24 mouse cellular contexts compared by ENCODE assay signal in the genomic region with DNA sequence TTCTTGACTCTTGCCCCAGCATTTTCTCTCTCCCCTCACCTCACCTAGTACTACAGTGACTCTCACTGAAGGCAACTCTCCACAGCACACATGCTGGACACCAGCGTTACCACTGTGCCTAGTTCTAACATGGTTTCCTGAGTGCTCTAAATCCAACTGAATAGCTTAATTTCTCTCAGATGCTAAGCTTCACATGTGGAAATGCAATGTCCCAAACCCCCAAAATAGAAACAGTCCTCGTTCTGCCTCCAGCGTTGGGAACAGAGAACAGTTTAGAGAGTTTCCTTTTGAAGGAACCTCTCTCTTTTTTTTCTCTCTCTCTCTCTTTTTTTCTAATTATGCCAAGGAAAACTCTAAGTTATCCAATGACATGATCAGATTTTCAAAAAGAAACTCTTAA. TPM values are rescaled to one million over a fixed set of nuclear protein-coding genes. Genes with fewer than 3 reads are reported as not detected.
A peak's percentile ranks its signal among the peaks of the same experiment; 100 is the strongest.
DNase-seq lines count a peak whose midpoint lies in the region; ATAC-seq and TF ChIP-seq lines count a peak whose summit lies in the region.
"Had no signal": no experiment of that assay in that cellular context is flagged by ENCODE, and none has a peak within 500 bp of the region (broad histone marks: within the 10 kb centered on the region; RNA-seq: fewer than 3 reads in every experiment).

No protein-coding gene starts in this region.

- H3K36me3 ChIP-seq in heart, adult 2 months (ENCODE audit: control insufficient read depth, insufficient read depth, low read length) = no peaks in the 10 kb centered on the region
- H3K36me3 ChIP-seq in kidney, embryonic 16.5 days (ENCODE audit: insufficient read depth, low read length) = peaks cover 2% of the 10 kb centered on the region; the same call in 1 of the 2 replicates
- no peaks in the 10 kb centered on the region for H3K36me3 ChIP-seq in kidney, embryonic 14.5 days (ENCODE audit: control insufficient read depth, insufficient read depth, low read length)
- H3K36me3 ChIP-seq in embryonic facial prominence, embryonic 13.5 days = no peaks in the 10 kb centered on the region
- no peaks in the 10 kb centered on the region for H3K36me3 ChIP-seq in limb, embryonic 15.5 days
- H3K36me3 ChIP-seq: heart, embryonic 15.5 days; liver, embryonic 15.5 days; lung, embryonic 15.5 days; midbrain, embryonic 15.5 days; neural tube, embryonic 15.5 days; stomach, embryonic 15.5 days had no signal

- no peak overlapping the region for H3K4me2 ChIP-seq in kidney, embryonic 16.5 days (replicated peaks; ENCODE audit: low read depth, low read length)
- no peak overlapping the region for H3K4me2 ChIP-seq in kidney, embryonic 14.5 days (replicated peaks; ENCODE audit: low read depth, low read length)
- no peak overlapping the region; the same call in 1 of the 2 replicates for H3K4me2 ChIP-seq in embryonic facial prominence, embryonic 13.5 days
- H3K4me2 ChIP-seq in limb, embryonic 15.5 days = no peak overlapping the region
- H3K4me2 ChIP-seq: heart, embryonic 15.5 days; hindbrain, embryonic 14.5 days; liver, embryonic 15.5 days; lung, embryonic 15.5 days; midbrain, embryonic 15.5 days; neural tube, embryonic 15.5 days; stomach, embryonic 15.5 days had no signal

- H3K27ac ChIP-seq in heart, adult 2 months = no peak overlapping the region
- H3K27ac ChIP-seq in kidney, embryonic 16.5 days (ENCODE audit: low read length) = peak overlapping the region; percentile 67; the same call in 1 of the 2 replicates
- no peak overlapping the region for H3K27ac ChIP-seq in kidney, embryonic 14.5 days (ENCODE audit: low read depth, low read length)
- peak overlapping the region; percentile 55 for H3K27ac ChIP-seq in embryonic facial prominence, embryonic 13.5 days
- H3K27ac ChIP-seq in limb, embryonic 15.5 days = 0 out of 2 replicates have a peak overlapping the region, but pooled peaks have one; percentile 3
- H3K27ac ChIP-seq: heart, embryonic 15.5 days; hindbrain, embryonic 14.5 days; liver, embryonic 15.5 days; lung, embryonic 15.5 days; midbrain, embryonic 10.5 days; midbrain, embryonic 15.5 days; neural tube, embryonic 15.5 days; stomach, embryonic 15.5 days had no signal

- no peaks in the 10 kb centered on the region for H3K4me1 ChIP-seq in heart, adult 2 months (ENCODE audit: control insufficient read depth, insufficient read depth, low read length)
- H3K4me1 ChIP-seq in kidney, embryonic 16.5 days (ENCODE audit: insufficient read depth, low read length) = peaks cover 35% of the 10 kb centered on the region
- H3K4me1 ChIP-seq in kidney, embryonic 14.5 days (ENCODE audit: control insufficient read depth, insufficient read depth, low read length) = peaks cover 15% of the 10 kb centered on the region
- peaks cover 31% of the 10 kb centered on the region for H3K4me1 ChIP-seq in embryonic facial prominence, embryonic 13.5 days
- peaks cover 7% of the 10 kb centered on the region for H3K4me1 ChIP-seq in limb, embryonic 15.5 days

- H3K9me3 ChIP-seq in kidney, embryonic 16.5 days (ENCODE audit: low read length) = no peaks in the 10 kb centered on the region
- H3K9me3 ChIP-seq in kidney, embryonic 14.5 days (ENCODE audit: control insufficient read depth, low read length) = no peaks in the 10 kb centered on the region
- H3K9me3 ChIP-seq in embryonic facial prominence, embryonic 13.5 days = no peaks in the 10 kb centered on the region
- no peaks in the 10 kb centered on the region for H3K9me3 ChIP-seq in limb, embryonic 15.5 days
- H3K9me3 ChIP-seq: heart, embryonic 15.5 days; liver, embryonic 15.5 days; lung, embryonic 15.5 days; midbrain, embryonic 10.5 days; midbrain, embryonic 15.5 days; neural tube, embryonic 15.5 days; stomach, embryonic 15.5 days had no signal

- no peaks in the 10 kb centered on the region for H3K27me3 ChIP-seq in heart, adult 2 months (ENCODE audit: control insufficient read depth, insufficient read depth, low read length)
- 0 out of 2 replicates have a peak, but pooled peaks cover 2% of the 10 kb centered on the region for H3K27me3 ChIP-seq in kidney, embryonic 16.5 days (ENCODE audit: insufficient read depth, low read length)
- H3K27me3 ChIP-seq in kidney, embryonic 14.5 days (ENCODE audit: control insufficient read depth, insufficient read depth, low read length) = no peaks in the 10 kb centered on the region
- no peaks in the 10 kb centered on the region for H3K27me3 ChIP-seq in embryonic facial prominence, embryonic 13.5 days
- H3K27me3 ChIP-seq in limb, embryonic 15.5 days = no peaks in the 10 kb centered on the region
- H3K27me3 ChIP-seq: heart, embryonic 15.5 days; lung, embryonic 15.5 days; midbrain, embryonic 15.5 days; stomach, embryonic 15.5 days had no signal

- no peak for TF ChIP-seq EP300 in heart, adult 2 months (IDR thresholded peaks at IDR 0.05; ENCODE audit: insufficient read depth, low read depth, low read length)

- DNase-seq in heart, adult 2 months = no peak
- no peak for DNase-seq in heart, postnatal 10 days
- DNase-seq: adrenal gland, postnatal 25 days; B cell, adult 2 months; cerebellum, adult 18-20 months; cerebellum, postnatal 10 days; gastrocnemius, postnatal 36 days; kidney, postnatal 10 days; left cerebral cortex, postnatal 4 days; right cerebral cortex, postnatal 25 days had no signal

- WGBS in heart, adult 2 months = 38% methylated on average over 3 of the region's 3 CpGs
- 79% methylated on average over 3 of the region's 3 CpGs for WGBS in kidney, embryonic 16.5 days
- WGBS in kidney, embryonic 14.5 days = 74% methylated on average over 3 of the region's 3 CpGs
- WGBS in embryonic facial prominence, embryonic 13.5 days = 15% methylated on average over 3 of the region's 3 CpGs
- WGBS in limb, embryonic 15.5 days = 30% methylated on average over 3 of the region's 3 CpGs

- no peak for TF ChIP-seq POLR2A in heart, adult 2 months (IDR thresholded peaks at IDR 0.05; ENCODE audit: insufficient read depth, low read depth, low read length)

- H3K4me3 ChIP-seq in heart, adult 2 months = no peak overlapping the region
- H3K4me3 ChIP-seq in kidney, embryonic 16.5 days (ENCODE audit: low read length) = no peak overlapping the region
- H3K4me3 ChIP-seq in kidney, embryonic 14.5 days (ENCODE audit: low read length) = no peak overlapping the region
- no peak overlapping the region for H3K4me3 ChIP-seq in embryonic facial prominence, embryonic 13.5 days
- no peak overlapping the region for H3K4me3 ChIP-seq in limb, embryonic 15.5 days
- H3K4me3 ChIP-seq: heart, embryonic 15.5 days; liver, embryonic 15.5 days; lung, embryonic 15.5 days; midbrain, embryonic 10.5 days; midbrain, embryonic 15.5 days; neural tube, embryonic 15.5 days; stomach, embryonic 15.5 days had no signal

- no peak overlapping the region for H3K9ac ChIP-seq in heart, adult 2 months (ENCODE audit: low read depth, low read length)
- H3K9ac ChIP-seq in kidney, embryonic 16.5 days (replicated peaks; ENCODE audit: low read length) = no peak overlapping the region
- H3K9ac ChIP-seq in kidney, embryonic 14.5 days (ENCODE audit: low read depth, low read length) = no peak overlapping the region
- H3K9ac ChIP-seq in embryonic facial prominence, embryonic 13.5 days = no peak overlapping the region
- H3K9ac ChIP-seq in limb, embryonic 15.5 days = no peak overlapping the region
- H3K9ac ChIP-seq: heart, embryonic 15.5 days; hindbrain, embryonic 14.5 days; liver, embryonic 15.5 days; lung, embryonic 15.5 days; midbrain, embryonic 15.5 days; neural tube, embryonic 15.5 days; stomach, embryonic 15.5 days had no signal

- ATAC-seq in kidney, embryonic 16.5 days (ENCODE audit: low FRiP score, low TSS enrichment) = no peak
- no peak for ATAC-seq in kidney, embryonic 14.5 days (ENCODE audit: low FRiP score, low TSS enrichment)
- ATAC-seq in embryonic facial prominence, embryonic 13.5 days (ENCODE audit: insufficient number of reproducible peaks, insufficient read depth, low FRiP score, low TSS enrichment, low read depth) = no peak
- ATAC-seq in limb, embryonic 15.5 days (ENCODE audit: insufficient number of reproducible peaks, low FRiP score, low TSS enrichment, low read depth) = no peak
- ATAC-seq: forebrain, embryonic 16.5 days; intestine, postnatal 0 days; midbrain, embryonic 15.5 days had no signal

- intact Hi-C loops in heart, adult 2 months (cut with DNase I) = no loop called here
- intact Hi-C loops in heart, postnatal 10 days (cut with DNase I) = no loop called here

- H3K79me2 ChIP-seq in heart, adult 2 months (replicated peaks; ENCODE audit: control insufficient read depth, insufficient read depth, low read length) = no peaks in the 10 kb centered on the region

- TF ChIP-seq CTCF in heart, adult 2 months (IDR thresholded peaks at IDR 0.05) = 0 out of 2 replicates have a peak, but pooled peaks have one; percentile 9

RNA-seq across cellular contexts. Expression of a gene that starts 6.5 kb away (rescaled TPM):
- total RNA-seq in heart, adult 2 months (2021) = 1 to 10 TPM; 5.3 to 5.8 TPM
- 2.1 and 3.6 TPM in 2 replicates for polyA plus RNA-seq in heart, adult 2 months (2012; rRNA removed)
- total RNA-seq in heart, postnatal 10 days (2021) = 1 to 10 TPM; 9.8 TPM
- 31.1 and 32.8 TPM in 2 replicates for polyA plus RNA-seq in kidney, embryonic 16.5 days (2015; fragmentation: Nextera tagmentation; extraction: Ambion mirVana)
- 21.9 and 42.5 TPM in 2 replicates for polyA plus RNA-seq in kidney, embryonic 14.5 days (2014; fragmentation: Nextera tagmentation; extraction: Ambion mirVana)
- polyA plus RNA-seq in embryonic facial prominence, embryonic 13.5 days (2015; fragmentation: Nextera tagmentation; extraction: Ambion mirVana) = 18.0 and 19.9 TPM in 2 replicates
- polyA plus RNA-seq in limb, embryonic 15.5 days (2015; fragmentation: Nextera tagmentation; extraction: Ambion mirVana) = 16.0 and 20.1 TPM in 2 replicates

Comparison
In these comparisons a context has a peak if more than half of its experiments do, and no peak if none do; other contexts are left out.
1. H3K27ac ChIP-seq: peak in kidney, embryonic 16.5 days (single experiment), embryonic facial prominence, embryonic 13.5 days (single experiment) and limb, embryonic 15.5 days (single experiment); none in heart, adult 2 months (single experiment) and kidney, embryonic 14.5 days (single experiment).